Mouse (Mus musculus): Measurements from ENCODE around the gene ccdc198.

DNA sequence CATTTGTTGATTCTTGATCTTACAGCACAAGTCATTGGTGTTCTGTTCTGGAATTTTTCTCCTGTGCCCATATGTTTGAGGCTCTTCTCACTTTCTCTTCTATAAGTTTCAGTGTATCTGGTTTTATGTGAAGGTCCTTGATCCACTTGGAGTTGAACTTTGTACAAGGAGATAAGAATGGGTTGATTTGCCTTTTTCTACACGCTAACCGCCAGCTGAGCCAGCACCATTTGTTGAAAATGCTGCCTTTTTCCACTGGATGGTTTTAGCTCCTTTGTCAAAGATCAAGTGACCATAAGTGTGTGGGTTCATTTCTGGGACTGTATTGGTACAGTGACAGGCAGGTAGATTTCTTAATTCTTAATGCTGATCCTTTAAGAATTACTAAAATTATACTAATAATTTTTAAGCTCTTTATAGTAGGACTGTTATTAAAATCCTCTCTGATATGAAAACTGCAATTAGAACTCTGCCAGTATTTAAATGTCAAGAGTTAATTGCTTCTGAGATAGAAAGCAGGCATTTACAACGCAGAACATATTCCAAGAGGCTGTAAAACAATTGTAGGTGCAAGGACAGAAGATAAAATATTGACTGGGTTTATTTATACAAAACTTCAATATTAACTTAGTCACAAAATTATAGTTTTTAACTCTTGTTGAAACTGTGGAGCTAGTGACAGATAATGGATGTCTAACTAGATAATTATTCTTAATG is 44.9 kb upstream of the ccdc198 start:
- TF ChIP-seq CTCF (IDR thresholded peaks at IDR 0.05; ENCODE audit: borderline replicate concordance, insufficient read depth, low read depth, low read length) = no peak
- TF ChIP-seq POLR2A (IDR thresholded peaks at IDR 0.05; ENCODE audit: borderline replicate concordance, insufficient read depth, low read length) = no peak
